Mouse (Mus musculus): Measurements from ENCODE around the gene Gm7849.
"Not testable (repeated sequence)": the region's sequence is repeated elsewhere in the genome, so short reads cannot be mapped to it uniquely, and the experiment has no call there.

The Gm7849 gene

DNA sequence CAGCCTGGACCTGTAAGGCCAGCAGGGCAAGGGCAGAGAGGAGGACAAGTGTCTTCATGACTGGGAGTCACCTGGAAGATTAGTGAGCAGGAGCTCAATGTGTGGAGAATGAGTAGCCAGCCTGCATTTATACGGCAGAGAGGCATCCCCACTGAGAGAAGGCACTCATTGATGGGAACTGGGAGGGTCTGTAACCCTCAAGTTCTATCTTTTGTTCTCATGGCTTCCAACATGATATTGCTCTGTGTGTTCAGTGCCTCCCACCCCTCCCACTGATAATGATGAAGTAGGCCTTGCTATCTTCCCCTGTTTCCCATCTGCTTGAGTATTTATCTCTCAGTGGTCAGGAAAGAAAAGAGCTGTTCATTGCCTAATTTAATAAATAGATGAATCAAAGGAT, at the start of gene Gm7849:
TSS of gene Gm7849 (minus strand) at position 101 of the 400 bp plus-strand sequence.
- not testable (repeated sequence) for DNase-seq

DNA sequence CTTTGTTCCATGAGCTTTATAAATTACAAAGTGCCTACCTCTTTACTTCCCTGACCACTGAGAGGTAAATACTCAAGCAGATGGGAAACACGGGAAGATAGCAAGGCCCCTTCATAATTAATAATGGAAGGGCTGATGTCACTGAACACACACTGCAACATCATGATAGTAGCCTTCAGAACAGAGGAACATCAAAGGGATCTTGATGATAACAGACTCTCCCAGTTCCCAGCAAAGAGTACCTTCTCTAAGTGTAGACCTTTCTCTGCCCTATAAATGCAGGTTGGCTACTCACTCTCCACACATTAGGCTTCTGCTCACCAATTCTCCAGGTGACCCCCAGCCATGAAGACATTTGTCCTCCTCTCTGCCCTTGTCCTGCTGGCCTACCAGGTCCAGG, 29.2 kb downstream of the Gm7849 start, which contains the start of gene Defa36:
TSS of gene Defa36 (plus strand) at position 301 of the 400 bp plus-strand sequence.
- not testable (repeated sequence) for DNase-seq

Measured in cerebellum, adult 8-10 months (tissue).